Mouse (Mus musculus): ENCODE measurements at regions not wholly inside any gene's neighbourhood (a gene's known extent, or its start where the extent isn't known, plus 50 kb on each side); places are given as distances from the start of the nearest gene placed in this dataset.

DNA sequence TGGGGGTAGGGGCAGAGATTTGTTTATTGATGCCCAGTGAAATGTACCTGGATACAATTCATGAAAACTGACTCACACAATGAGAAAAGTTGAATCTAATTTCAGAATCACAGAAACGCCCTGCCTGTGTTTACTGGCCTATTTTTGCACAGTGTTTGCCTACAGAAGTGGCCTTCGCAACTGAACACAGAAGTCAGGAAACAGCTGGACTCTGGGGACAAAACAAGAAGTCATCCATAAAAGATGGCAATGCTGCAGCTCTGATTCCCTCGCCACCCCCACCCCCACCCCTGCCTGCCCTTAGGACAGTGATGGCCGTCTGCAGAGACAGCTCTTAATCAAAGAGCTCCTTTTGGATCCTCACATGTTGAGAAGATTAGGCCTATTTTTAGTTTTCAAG, 150.0 kb upstream of the Galnt5 start:
- Histone ChIP-seq H3K4me3 (no peak overlapping the region), H3K27me3 (ENCODE audit: control insufficient read depth, insufficient read depth, low read length) (no peaks in the 10 kb centered on the region), H3K79me2 (replicated peaks; ENCODE audit: control insufficient read depth, insufficient read depth, low read length) (no peaks in the 10 kb centered on the region), H3K9ac (ENCODE audit: low read depth, low read length) (no peak overlapping the region), H3K4me1 (ENCODE audit: control insufficient read depth, insufficient read depth, low read length) (no peaks in the 10 kb centered on the region; the same call in 1 of the 2 replicates), H3K36me3 (ENCODE audit: control insufficient read depth, insufficient read depth, low read length) (no peaks in the 10 kb centered on the region), H3K27ac (no peak overlapping the region; the same call in 1 of the 2 replicates)
- no peak for TF ChIP-seq CTCF (IDR thresholded peaks at IDR 0.05)
- TF ChIP-seq POLR2A (IDR thresholded peaks at IDR 0.05; ENCODE audit: insufficient read depth, low read depth, low read length), result no peak
- no peak for TF ChIP-seq EP300 (IDR thresholded peaks at IDR 0.05; ENCODE audit: insufficient read depth, low read depth, low read length)
- intact Hi-C loops (cut with DNase I), result no loop called here
- WGBS, result 21% methylated on average over 4 of the region's 4 CpGs
- DNase-seq, result no peak

DNA sequence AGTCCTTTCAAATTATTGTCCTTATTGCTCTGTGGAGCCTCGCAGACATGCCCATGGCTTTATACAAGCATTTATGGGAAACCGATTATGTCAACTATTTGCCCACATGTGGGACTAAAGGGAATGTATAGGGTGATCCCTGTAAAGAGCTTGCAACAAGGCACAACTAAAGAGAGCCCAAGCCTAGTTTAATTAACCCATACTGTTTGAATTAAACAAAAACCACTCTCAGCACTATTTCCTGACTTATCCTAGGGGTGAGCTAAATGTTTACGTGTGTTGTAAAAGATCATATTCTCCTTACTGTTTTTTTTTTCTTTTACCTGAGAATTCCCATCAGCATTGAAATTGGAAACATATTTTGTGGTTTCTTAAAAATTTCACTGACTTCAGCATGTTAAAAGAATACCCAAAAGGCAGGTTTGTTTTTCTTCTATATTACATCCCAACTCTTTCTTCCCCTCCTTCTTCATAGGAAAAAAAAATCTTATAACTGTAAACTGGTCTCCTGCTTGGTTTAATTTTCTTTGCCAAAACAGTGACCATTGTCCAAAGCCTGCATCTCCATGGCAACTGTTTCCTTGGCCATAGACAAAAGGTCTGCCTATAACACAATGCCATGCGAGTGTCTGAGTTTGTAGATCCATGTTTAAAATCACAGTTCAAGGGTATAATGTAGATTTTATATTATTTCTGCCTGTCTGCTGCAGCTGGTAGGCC, 148.2 kb upstream of the Galnt5 start:
- WGBS, result 84% methylated on average over 4 of the region's 4 CpGs
- no peak overlapping the region for H3K27ac ChIP-seq
- H3K9ac ChIP-seq (ENCODE audit: low read depth, low read length), result no peak overlapping the region

DNA sequence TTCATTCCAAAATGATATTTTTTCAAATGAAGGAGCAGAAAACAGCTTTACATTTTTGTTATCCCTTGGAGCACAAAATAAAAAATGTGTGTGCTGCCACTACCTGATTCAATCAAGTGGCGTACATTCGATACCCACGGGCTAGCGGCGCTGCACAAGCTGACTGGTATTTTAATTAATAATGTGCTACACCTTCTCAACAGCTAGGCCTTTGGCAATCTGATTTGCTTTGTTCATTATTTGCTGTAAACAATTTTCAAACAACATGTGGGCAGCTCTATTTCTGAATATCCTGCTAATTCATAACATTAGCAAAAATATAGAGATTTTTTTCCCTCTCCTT, 147.7 kb upstream of the Galnt5 start:
- Histone ChIP-seq H3K27ac (no peak overlapping the region), H3K4me3 (no peak overlapping the region), H3K4me1 (ENCODE audit: control insufficient read depth, insufficient read depth, low read length) (no peaks in the 10 kb centered on the region; the same call in 1 of the 2 replicates), H3K79me2 (replicated peaks; ENCODE audit: control insufficient read depth, insufficient read depth, low read length) (no peaks in the 10 kb centered on the region), H3K27me3 (ENCODE audit: control insufficient read depth, insufficient read depth, low read length) (no peaks in the 10 kb centered on the region), H3K9ac (ENCODE audit: low read depth, low read length) (no peak overlapping the region), H3K36me3 (ENCODE audit: control insufficient read depth, insufficient read depth, low read length) (no peaks in the 10 kb centered on the region)
- no peak for DNase-seq
- 96% methylated on average over 5 of the region's 5 CpGs for WGBS
- TF ChIP-seq EP300 (IDR thresholded peaks at IDR 0.05; ENCODE audit: insufficient read depth, low read depth, low read length) (no peak), POLR2A (IDR thresholded peaks at IDR 0.05; ENCODE audit: insufficient read depth, low read depth, low read length) (no peak), CTCF (IDR thresholded peaks at IDR 0.05) (no peak)
- intact Hi-C loops (cut with DNase I), result no loop called here

More for the DNA sequence above, 148.2 kb upstream of the Galnt5 start:
- Histone ChIP-seq H3K4me1 (ENCODE audit: control insufficient read depth, insufficient read depth, low read length) (no peaks in the 10 kb centered on the region; the same call in 1 of the 2 replicates), H3K4me3 (no peak overlapping the region), H3K79me2 (replicated peaks; ENCODE audit: control insufficient read depth, insufficient read depth, low read length) (no peaks in the 10 kb centered on the region), H3K36me3 (ENCODE audit: control insufficient read depth, insufficient read depth, low read length) (no peaks in the 10 kb centered on the region), H3K27me3 (ENCODE audit: control insufficient read depth, insufficient read depth, low read length) (no peaks in the 10 kb centered on the region)
- no peak for TF ChIP-seq CTCF (IDR thresholded peaks at IDR 0.05)
- TF ChIP-seq POLR2A (IDR thresholded peaks at IDR 0.05; ENCODE audit: insufficient read depth, low read depth, low read length), result no peak
- TF ChIP-seq EP300 (IDR thresholded peaks at IDR 0.05; ENCODE audit: insufficient read depth, low read depth, low read length), result no peak
- DNase-seq, result no peak
- intact Hi-C loops (cut with DNase I), result no loop called here

- Histone ChIP-seq H3K36me3 (ENCODE audit: control insufficient read depth, insufficient read depth, low read length) (no peaks in the 10 kb centered on the region; the same call in 1 of the 2 replicates), H3K4me1 (ENCODE audit: control insufficient read depth, insufficient read depth, low read length) (peaks cover 2% of the 10 kb centered on the region), H3K4me3 (0 out of 2 replicates have a peak overlapping the region, but pooled peaks have one; percentile 7), H3K79me2 (replicated peaks; ENCODE audit: control insufficient read depth, insufficient read depth, low read length) (no peaks in the 10 kb centered on the region), H3K27me3 (ENCODE audit: control insufficient read depth, insufficient read depth, low read length) (no peaks in the 10 kb centered on the region), H3K27ac (peak overlapping the region; percentile 53; the same call in 1 of the 2 replicates), H3K9ac (ENCODE audit: low read depth, low read length) (no peak overlapping the region)
- intact Hi-C loops (cut with DNase I), result no loop called here
- 43% methylated on average over 14 of the region's 14 CpGs for WGBS
- DNase-seq, result peak; percentile 48 to 69
- TF ChIP-seq POLR2A (IDR thresholded peaks at IDR 0.05; ENCODE audit: insufficient read depth, low read depth, low read length), result no peak
- TF ChIP-seq CTCF (IDR thresholded peaks at IDR 0.05), result no peak
- TF ChIP-seq EP300 (IDR thresholded peaks at IDR 0.05; ENCODE audit: insufficient read depth, low read depth, low read length), result 0 out of 2 replicates have a peak, but pooled peaks have one; percentile 12
Measured at GRCm38 (mm10) chr2:57856524-57857107, 141.1 kb upstream of the Galnt5 start.

DNA sequence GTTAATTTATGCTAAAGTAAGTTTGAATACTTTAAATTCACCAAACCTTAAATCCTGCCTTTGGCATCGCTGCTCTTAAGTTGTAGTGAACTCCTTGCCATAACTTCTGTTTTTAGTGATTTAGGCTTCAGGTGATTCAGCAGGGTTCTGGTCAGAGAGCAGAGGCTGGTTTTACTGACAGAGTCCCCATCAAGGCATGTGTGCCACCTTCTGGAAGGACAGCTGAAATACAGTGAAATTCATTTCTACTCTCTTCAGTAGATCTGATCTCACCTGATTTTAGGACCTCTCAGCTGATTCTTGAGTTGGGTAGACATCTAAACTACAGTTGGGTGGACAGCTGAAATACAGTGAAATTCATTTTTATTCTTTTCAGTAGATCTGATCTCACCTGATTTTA, 132.4 kb upstream of the Galnt5 start:
- H3K27ac ChIP-seq, result no peak overlapping the region
- DNase-seq, result no peak
- no peaks in the 10 kb centered on the region for H3K4me1 ChIP-seq (ENCODE audit: control insufficient read depth, insufficient read depth, low read length)
- WGBS, result 45% methylated on average over 1 of the region's 1 CpGs
- no peak overlapping the region for H3K4me3 ChIP-seq
- intact Hi-C loops (cut with DNase I), result no loop called here
- no peak overlapping the region for H3K9ac ChIP-seq (ENCODE audit: low read depth, low read length)
- TF ChIP-seq POLR2A (IDR thresholded peaks at IDR 0.05; ENCODE audit: insufficient read depth, low read depth, low read length) (no peak), CTCF (IDR thresholded peaks at IDR 0.05) (peak; percentile 64), EP300 (IDR thresholded peaks at IDR 0.05; ENCODE audit: insufficient read depth, low read depth, low read length) (no peak)
- H3K27me3 ChIP-seq (ENCODE audit: control insufficient read depth, insufficient read depth, low read length), result no peaks in the 10 kb centered on the region
- H3K36me3 ChIP-seq (ENCODE audit: control insufficient read depth, insufficient read depth, low read length), result no peaks in the 10 kb centered on the region
- H3K79me2 ChIP-seq (replicated peaks; ENCODE audit: control insufficient read depth, insufficient read depth, low read length), result no peaks in the 10 kb centered on the region

DNA sequence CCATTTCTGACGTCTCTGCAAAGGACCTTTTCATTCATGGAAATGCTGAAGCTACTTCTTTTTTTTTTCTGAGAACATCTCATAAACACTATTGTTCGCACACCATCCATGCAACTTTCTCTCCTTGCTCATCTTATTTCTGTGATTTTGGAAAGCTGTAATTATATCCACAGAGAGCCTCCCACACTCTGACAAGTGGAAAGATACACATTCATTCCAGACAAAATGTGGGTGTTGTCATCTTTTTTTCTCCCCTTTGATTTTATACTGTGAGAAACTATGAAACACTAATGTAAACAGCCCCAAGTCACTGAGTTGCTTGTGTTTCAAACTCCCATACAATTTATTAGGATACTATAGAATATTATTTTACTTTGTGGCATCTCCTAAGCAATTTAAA, 129.6 kb upstream of the Galnt5 start:
- Histone ChIP-seq H3K27me3 (ENCODE audit: control insufficient read depth, insufficient read depth, low read length) (no peaks in the 10 kb centered on the region), H3K79me2 (replicated peaks; ENCODE audit: control insufficient read depth, insufficient read depth, low read length) (no peaks in the 10 kb centered on the region), H3K9ac (ENCODE audit: low read depth, low read length) (no peak overlapping the region), H3K4me3 (no peak overlapping the region), H3K27ac (no peak overlapping the region), H3K4me1 (ENCODE audit: control insufficient read depth, insufficient read depth, low read length) (no peaks in the 10 kb centered on the region), H3K36me3 (ENCODE audit: control insufficient read depth, insufficient read depth, low read length) (no peaks in the 10 kb centered on the region)
- intact Hi-C loops (cut with DNase I), result no loop called here
- 61% methylated on average over 2 of the region's 2 CpGs for WGBS
- no peak for DNase-seq
- TF ChIP-seq POLR2A (IDR thresholded peaks at IDR 0.05; ENCODE audit: insufficient read depth, low read depth, low read length) (no peak), CTCF (IDR thresholded peaks at IDR 0.05) (no peak), EP300 (IDR thresholded peaks at IDR 0.05; ENCODE audit: insufficient read depth, low read depth, low read length) (no peak)
